In the genomic region with DNA sequence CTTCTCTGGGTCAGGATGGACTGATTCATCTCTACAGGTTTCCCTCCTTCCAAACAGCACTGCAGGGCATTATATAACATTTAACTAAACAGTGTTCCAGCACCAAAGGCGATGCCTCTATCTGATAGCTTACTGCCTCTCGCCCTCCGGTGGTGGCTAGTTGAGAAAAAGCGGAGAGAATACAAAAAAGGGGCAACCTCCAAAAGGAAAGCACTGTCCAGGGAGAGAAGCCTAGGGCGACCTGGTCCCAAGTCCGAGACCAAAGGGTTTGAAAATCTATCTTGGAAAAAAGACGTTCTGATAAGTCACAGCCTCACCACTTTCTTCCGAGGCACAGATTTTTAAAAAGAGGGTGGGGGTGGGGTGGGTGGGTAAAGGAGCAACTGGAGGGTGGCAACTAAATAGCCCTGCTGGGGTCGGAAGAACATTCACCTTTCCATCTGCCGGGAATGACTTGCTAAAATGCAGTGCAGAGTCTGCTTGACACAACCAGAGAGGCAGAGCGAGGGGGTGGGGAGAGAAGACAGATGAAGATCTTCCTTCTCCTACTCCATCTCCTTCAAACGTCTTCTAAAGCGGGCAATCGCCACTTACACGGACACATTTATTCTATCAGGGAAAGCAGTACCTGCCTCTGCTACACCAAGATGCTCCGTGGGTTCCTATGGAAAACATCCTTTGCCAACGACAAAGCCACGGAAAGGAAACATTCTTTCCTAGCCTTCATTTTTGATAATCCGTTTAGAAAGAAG, we compare ENCODE assay signal across 8 mouse cellular contexts.
DNase-seq lines count a peak whose midpoint lies in the region; ATAC-seq and TF ChIP-seq lines count a peak whose summit lies in the region.

No protein-coding gene starts in this region.

- peak overlapping the region; percentile 76 for H3K4me2 ChIP-seq in lung, embryonic 14.5 days
- H3K4me2 ChIP-seq in heart, embryonic 13.5 days, result peak overlapping the region; percentile 82
- peak overlapping the region; percentile 67 for H3K4me2 ChIP-seq in midbrain, embryonic 16.5 days (ENCODE audit: low read length)

- peak; percentile 62 for DNase-seq in lung, embryonic 14.5 days
- DNase-seq in lung, postnatal 4 days, result no peak
- peak; percentile 69 to 76 for DNase-seq in cerebellum, adult 18-20 months
- DNase-seq in layer of hippocampus, postnatal 10 days (ENCODE audit: low spot score in 2 of 2), result peak; percentile 33 to 46
- no peak for DNase-seq in urinary bladder, adult 2 months (ENCODE audit: low spot score)

- no peaks in the 10 kb centered on the region for H3K36me3 ChIP-seq in lung, embryonic 14.5 days (ENCODE audit: insufficient read depth)
- H3K36me3 ChIP-seq in heart, embryonic 13.5 days, result peaks cover 6% of the 10 kb centered on the region; the same call in 1 of the 2 replicates
- H3K36me3 ChIP-seq in midbrain, embryonic 16.5 days (ENCODE audit: control insufficient read depth, insufficient read depth, low read length), result no peaks in the 10 kb centered on the region

- peak overlapping the region; percentile 57 for H3K4me3 ChIP-seq in lung, embryonic 14.5 days (ENCODE audit: low read depth, low read length)
- peak overlapping the region; percentile 79 for H3K4me3 ChIP-seq in heart, embryonic 13.5 days
- peak overlapping the region; percentile 62 for H3K4me3 ChIP-seq in midbrain, embryonic 16.5 days (ENCODE audit: low read depth, low read length)

- H3K27ac ChIP-seq in lung, embryonic 14.5 days (ENCODE audit: low read depth), result peak overlapping the region; percentile 94
- peak overlapping the region; percentile 96 for H3K27ac ChIP-seq in heart, embryonic 13.5 days (replicated peaks)
- peak overlapping the region; percentile 94 for H3K27ac ChIP-seq in midbrain, embryonic 16.5 days (ENCODE audit: low read length)

- under 1% methylated on average over 19 of the region's 19 CpGs for WGBS in lung, embryonic 14.5 days
- WGBS in heart, embryonic 13.5 days, result 1% methylated on average over 19 of the region's 19 CpGs
- WGBS in midbrain, embryonic 16.5 days, result under 1% methylated on average over 19 of the region's 19 CpGs

- peak; percentile 39 for TF ChIP-seq CTCF in lung, embryonic 14.5 days (IDR thresholded peaks at IDR 0.05; ENCODE audit: low read depth)

- H3K9ac ChIP-seq in lung, embryonic 14.5 days, result peak overlapping the region; percentile 63
- peak overlapping the region; percentile 93 for H3K9ac ChIP-seq in heart, embryonic 13.5 days
- H3K9ac ChIP-seq in midbrain, embryonic 16.5 days (ENCODE audit: low read depth, low read length), result peak overlapping the region; percentile 86

- H3K4me1 ChIP-seq in lung, embryonic 14.5 days (ENCODE audit: insufficient read depth), result peaks cover 44% of the 10 kb centered on the region
- H3K4me1 ChIP-seq in heart, embryonic 13.5 days, result peaks cover 64% of the 10 kb centered on the region
- peaks cover 36% of the 10 kb centered on the region for H3K4me1 ChIP-seq in midbrain, embryonic 16.5 days (ENCODE audit: control insufficient read depth, insufficient read depth, low read length)

- H3K27me3 ChIP-seq in lung, embryonic 14.5 days (ENCODE audit: insufficient read depth, low read length), result no peaks in the 10 kb centered on the region
- no peaks in the 10 kb centered on the region for H3K27me3 ChIP-seq in heart, embryonic 13.5 days (replicated peaks)
- H3K27me3 ChIP-seq in midbrain, embryonic 16.5 days (ENCODE audit: control insufficient read depth, insufficient read depth, low read depth, low read length), result no peaks in the 10 kb centered on the region

- H3K9me3 ChIP-seq in lung, embryonic 14.5 days (ENCODE audit: low read depth, low read length), result no peaks in the 10 kb centered on the region
- H3K9me3 ChIP-seq in heart, embryonic 13.5 days, result no peaks in the 10 kb centered on the region
- H3K9me3 ChIP-seq in midbrain, embryonic 16.5 days (replicated peaks; ENCODE audit: control insufficient read depth, low read length, poor library complexity, severe bottlenecking), result no peaks in the 10 kb centered on the region

- ATAC-seq in lung, embryonic 14.5 days (ENCODE audit: insufficient read depth), result no peak
- ATAC-seq in heart, embryonic 13.5 days (ENCODE audit: extremely low read depth, insufficient number of reproducible peaks, low FRiP score, low TSS enrichment), result no peak
- 0 out of 2 replicates have a peak, but pooled peaks have one; percentile 12 for ATAC-seq in midbrain, embryonic 16.5 days
- no peak for ATAC-seq in CD4-positive, CD25-positive, alpha-beta regulatory T cell, adult 4 months

Comparison
In these comparisons a context has a peak if more than half of its experiments do, and no peak if none do; other contexts are left out.
1. DNase-seq: peak in lung, embryonic 14.5 days (single experiment), cerebellum, adult 18-20 months (2 of 2) and layer of hippocampus, postnatal 10 days (2 of 2); none in lung, postnatal 4 days (0 of 2) and urinary bladder, adult 2 months (single experiment).
2. Peak in every context shown above with its lines, with median percentiles within 50 percentile points of each other: H3K27ac ChIP-seq, H3K4me2 ChIP-seq, H3K4me3 ChIP-seq and H3K9ac ChIP-seq.